Mouse (Mus musculus) stomach, postnatal 0 days (tissue): Measurements from ENCODE around the gene Myh1.

Experiments used
- CTCF ChIP-seq: IDR thresholded peaks from 2 replicates; pipeline ENCODE4 v1.5.1; 2016; ENCODE audit warnings: antibody characterized with exemption, low read depth, mild to moderate bottlenecking, moderate library complexity
- EP300 ChIP-seq: optimal IDR thresholded peaks from 2 replicates; pipeline ENCODE3; 2016; ENCODE audit warnings: antibody characterized with exemption

GRCm38 (mm10) chr11:67163701-67164100 is 36.2 kb upstream of the Myh1 start:
- TF ChIP-seq CTCF, result no peak
- TF ChIP-seq EP300, result no peak
